Mouse (Mus musculus) heart, embryonic 14.5 days (tissue): ENCODE results near the gene Stox2. TPM values are rescaled to one million over a fixed set of nuclear protein-coding genes. Genes with fewer than 3 reads are reported as not detected.

Source experiments
- ATAC-seq: fragments of 200-750 bp; cut with Nextera tagmentation; 2 replicates; pipeline ENCODE4 v1.8.0; 2017; ENCODE audit warnings: low read depth, moderate TSS enrichment; ENCODE audit not compliant: insufficient number of reproducible peaks, insufficient read depth, low FRiP score
- H3K27ac ChIP-seq, 2 experiments: fragments of 200-500 bp in 1 of 2; fragments of 300-500 bp in 1 of 2; sonication (generic) in 1 of 2; replicated peaks in 1 of 2; 2 replicates each; pipeline ENCODE4 v1.5.1; 2012 to 2014; ENCODE audit warnings: low read depth in 2 of 2, low read length in 2 of 2, control low read depth in 1 of 2, mild to moderate bottlenecking in 1 of 2, mixed read lengths in 1 of 2; ENCODE audit not compliant: control insufficient read depth in 1 of 2, insufficient read depth in 1 of 2
- H3K27me3 ChIP-seq: fragments of 300-500 bp; sonication (generic); 2 replicates; pipeline ENCODE4 v1.6.1; 2014; ENCODE audit warnings: mild to moderate bottlenecking, low read length, control low read depth; ENCODE audit not compliant: control insufficient read depth, insufficient read depth
- H3K36me3 ChIP-seq: fragments of 300-500 bp; sonication (generic); 2 replicates; pipeline ENCODE4 v1.6.1; 2014; ENCODE audit warnings: mild to moderate bottlenecking, control low read depth, low read length, mixed read lengths; ENCODE audit not compliant: control insufficient read depth, insufficient read depth
- H3K4me1 ChIP-seq, 2 experiments: fragments of 200-500 bp in 1 of 2; fragments of 300-500 bp in 1 of 2; sonication (generic) in 1 of 2; 2 replicates each; pipeline ENCODE4 v1.6.1; 2012 to 2014; ENCODE audit warnings: low read length in 2 of 2, control low read depth in 1 of 2, mixed read lengths in 1 of 2; ENCODE audit not compliant: control insufficient read depth in 2 of 2, insufficient read depth in 2 of 2
- H3K4me2 ChIP-seq: fragments of 300-500 bp; sonication (generic); 2 replicates; pipeline ENCODE4 v1.6.1; 2014; ENCODE audit warnings: mild to moderate bottlenecking, low read length
- H3K4me3 ChIP-seq, 2 experiments: fragments of 200-500 bp in 1 of 2; fragments of 300-500 bp in 1 of 2; sonication (generic) in 1 of 2; 2 replicates each; pipeline ENCODE4 v1.5.1; 2012 to 2014; ENCODE audit warnings: low read length in 2 of 2, mild to moderate bottlenecking in 2 of 2, control low read depth in 1 of 2, low read depth in 1 of 2, moderate library complexity in 1 of 2; ENCODE audit not compliant: control insufficient read depth in 1 of 2, insufficient read depth in 1 of 2
- H3K9ac ChIP-seq: fragments of 300-500 bp; sonication (generic); 2 replicates; pipeline ENCODE4 v1.6.1; 2014; ENCODE audit warnings: mild to moderate bottlenecking, low read length
- H3K9me3 ChIP-seq: fragments of 300-500 bp; sonication (generic); 2 replicates; pipeline ENCODE4 v1.6.1; 2016; ENCODE audit warnings: low read length, control low read depth; ENCODE audit not compliant: control insufficient read depth
- WGBS: fragments of 180-500 bp; shearing (Covaris S2); extraction: QIAGEN DNeasy Blood & Tissue Kit; methylation state at CpG from one replicate; pipeline ENCODE4 v1.1.7; 2014; 5-methylcytosine and 5-hydroxymethylcytosine counted together
- polyA plus RNA-seq: library from polyadenylated mRNA; unstranded; fragments of >200 nt; fragmentation: Nextera tagmentation; extraction: Ambion mirVana; gene quantifications from 2 replicates; pipeline ENCODE4 v1.2.1, GENCODE M21; 2014

Stox2 gene
- polyA plus RNA-seq, 1 experiment from 2014 or later, result 10.9 TPM

GRCm38 (mm10) chr8:47135586-47135985 lies 310.6 kb downstream of the Stox2 start:
- Histone ChIP-seq H3K4me3 (peak overlapping the region; percentile 28 to 35), H3K9me3 (no peaks in the 10 kb centered on the region), H3K4me1 (peaks cover 2 to 8% of the 10 kb centered on the region in 2 experiments; a peak in 1 of 4 replicates), H3K27me3 (no peaks in the 10 kb centered on the region), H3K27ac (no peak overlapping the region), H3K36me3 (no peaks in the 10 kb centered on the region), H3K4me2 (peak overlapping the region; percentile 64), H3K9ac (peak overlapping the region; percentile 8; the same call in 1 of the 2 replicates)
- no peak for ATAC-seq
- WGBS, result 12% methylated on average over 9 of the region's 9 CpGs

- Histone ChIP-seq H3K4me1 (peaks cover 2 to 8% of the 10 kb centered on the region in 2 experiments; a peak in 1 of 4 replicates), H3K4me2 (peak overlapping the region; percentile 64), H3K27me3 (no peaks in the 10 kb centered on the region), H3K36me3 (no peaks in the 10 kb centered on the region), H3K27ac (no peak overlapping the region), H3K9ac (no peak overlapping the region), H3K4me3 (no peak overlapping the region), H3K9me3 (no peaks in the 10 kb centered on the region)
- WGBS, result 34% methylated on average over 11 of the region's 11 CpGs
- ATAC-seq, result no peak
These were observed 311.4 kb downstream of the Stox2 start for GRCm38 (mm10) chr8:47134736-47135135.

- ATAC-seq, result no peak
- Histone ChIP-seq H3K4me2 (no peak overlapping the region), H3K9ac (no peak overlapping the region), H3K27me3 (no peaks in the 10 kb centered on the region), H3K4me1 (peaks cover 2 to 8% of the 10 kb centered on the region in 2 experiments; a peak in 1 of 4 replicates), H3K36me3 (no peaks in the 10 kb centered on the region), H3K27ac (no peak overlapping the region), H3K9me3 (no peaks in the 10 kb centered on the region), H3K4me3 (no peak overlapping the region)
- WGBS, result 81% methylated on average over 3 of the region's 3 CpGs
These were observed 312.8 kb downstream of the Stox2 start for GRCm38 (mm10) chr8:47133381-47133780.

Other genes starting within 250 kb of the Stox2 start
- 22.1 and 22.5 TPM in 2 replicates for gene Trappc11, start 87.1 kb upstream of the Stox2 start, polyA plus RNA-seq
- 39.1 and 40.7 TPM in 2 replicates for gene Rwdd4a, start 87.3 kb upstream of the Stox2 start, polyA plus RNA-seq
- gene Ing2, start 229.2 kb upstream of the Stox2 start, polyA plus RNA-seq, result 9.8 and 9.9 TPM in 2 replicates